Mouse (Mus musculus): ENCODE measurements around the gene Katnbl1. TPM values are rescaled to one million over a fixed set of nuclear protein-coding genes. Genes with fewer than 3 reads are reported as not detected.
A peak's percentile ranks its signal among the peaks of the same experiment; 100 is the strongest.

Katnbl1 gene
- polyA plus RNA-seq, 1 experiment from 2014 or later: 10.7 TPM

- Histone ChIP-seq H3K27ac (ENCODE audit: low read depth) (peak within 1 kb of the TSS; percentile 87), H3K4me2 (ENCODE audit: low read depth, low read length) (peak within 1 kb of the TSS; percentile 90), H3K9ac (replicated peaks) (peak within 1 kb of the TSS; percentile 93), H3K27me3 (ENCODE audit: insufficient read depth, low read length) (no peaks in the 10 kb centered on the region), H3K36me3 (replicated peaks; ENCODE audit: insufficient read depth, low read length) (peaks cover 19% of the 10 kb centered on the region), H3K9me3 (ENCODE audit: low read length) (no peaks in the 10 kb centered on the region), H3K4me1 (ENCODE audit: insufficient read depth) (peaks cover 14% of the 10 kb centered on the region), H3K4me3 (ENCODE audit: low read depth, low read length) (peak within 1 kb of the TSS; percentile 99)
- TF ChIP-seq CTCF (IDR thresholded peaks at IDR 0.05; ENCODE audit: low read depth) (0 out of 2 replicates have a peak, but pooled peaks have one; percentile 7), EP300 (IDR thresholded peaks at IDR 0.05; ENCODE audit: low read depth) (peak; percentile 52)
- ATAC-seq (peak; percentile 90), DNase-seq (peak; percentile 93)
- 2% methylated on average over 46 of the region's 46 CpGs for WGBS (ENCODE audit: insufficient replicate concordance)
These were observed 11.0 kb upstream of the Katnbl1 start, which contains the start of gene Emc4 for GRCm38 (mm10) chr2:112367726-112368673. Emc4 (minus strand) TSS chr2:112368027.

DNA sequence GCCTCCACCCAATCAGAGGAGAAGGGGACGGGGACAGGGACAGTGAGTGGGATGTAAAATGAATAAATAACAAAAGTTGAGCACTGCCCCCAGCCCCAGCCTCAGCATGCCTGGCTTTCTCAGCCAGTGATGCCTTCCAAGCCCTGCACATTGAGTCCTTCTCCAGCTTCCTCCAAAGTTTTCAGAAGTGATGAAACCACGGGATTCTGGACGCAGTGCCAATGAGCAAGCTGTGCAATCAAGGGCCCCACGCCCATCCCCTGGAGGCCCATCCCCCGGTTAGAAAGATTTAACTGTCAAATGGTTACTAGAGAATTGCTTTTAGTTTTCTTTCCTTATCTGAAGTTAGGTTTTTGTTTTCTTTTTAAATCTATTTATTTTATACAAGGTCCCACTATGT is 9.1 kb upstream of the Katnbl1 start:
- 50% methylated on average over 5 of the region's 5 CpGs for WGBS (ENCODE audit: insufficient replicate concordance)
- no peaks in the 10 kb centered on the region for H3K9me3 ChIP-seq (ENCODE audit: low read length)
- H3K36me3 ChIP-seq (replicated peaks; ENCODE audit: insufficient read depth, low read length): 0 out of 2 replicates have a peak, but pooled peaks cover 2% of the 10 kb centered on the region
- TF ChIP-seq EP300 (IDR thresholded peaks at IDR 0.05; ENCODE audit: low read depth) (no peak), CTCF (IDR thresholded peaks at IDR 0.05; ENCODE audit: low read depth) (no peak)
- H3K4me2 ChIP-seq (ENCODE audit: low read depth, low read length): no peak overlapping the region
- no peak for ATAC-seq
- H3K4me3 ChIP-seq (ENCODE audit: low read depth, low read length): no peak overlapping the region
- H3K27me3 ChIP-seq (ENCODE audit: insufficient read depth, low read length): no peaks in the 10 kb centered on the region
- no peak overlapping the region for H3K9ac ChIP-seq (replicated peaks)
- DNase-seq: peak; percentile 22
- peaks cover 14% of the 10 kb centered on the region for H3K4me1 ChIP-seq (ENCODE audit: insufficient read depth)
- no peak overlapping the region for H3K27ac ChIP-seq (ENCODE audit: low read depth)

DNA sequence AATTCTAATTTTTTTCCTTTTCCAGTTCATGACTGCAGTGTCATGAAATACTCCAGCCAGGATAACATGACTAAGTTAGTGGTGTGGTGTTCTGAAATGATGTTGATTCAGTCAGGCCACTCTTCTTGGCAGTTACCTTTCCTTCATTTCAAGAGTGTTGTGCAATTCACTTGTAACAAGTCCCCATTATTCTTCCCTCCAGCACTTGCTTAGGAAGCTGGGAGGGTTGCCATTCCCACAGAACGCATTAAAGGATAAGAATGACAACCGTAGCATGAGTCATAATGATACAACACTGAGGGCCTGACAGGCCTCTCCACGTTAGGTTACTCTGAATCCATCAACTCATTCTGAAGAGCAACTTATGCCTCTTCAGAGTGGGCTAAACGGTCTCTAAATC is 5.9 kb upstream of the Katnbl1 start:
- TF ChIP-seq CTCF (IDR thresholded peaks at IDR 0.05; ENCODE audit: low read depth): no peak
- TF ChIP-seq EP300 (IDR thresholded peaks at IDR 0.05; ENCODE audit: low read depth): no peak
- ATAC-seq: no peak

GRCm38 (mm10) chr2:112374610-112375009 is 4.4 kb upstream of the Katnbl1 start:
- DNase-seq (no peak), ATAC-seq (no peak)
- 26% methylated on average over 5 of the region's 5 CpGs for WGBS (ENCODE audit: insufficient replicate concordance)
- Histone ChIP-seq H3K4me2 (ENCODE audit: low read depth, low read length) (no peak overlapping the region), H3K36me3 (replicated peaks; ENCODE audit: insufficient read depth, low read length) (no peaks in the 10 kb centered on the region), H3K9ac (replicated peaks) (no peak overlapping the region), H3K4me3 (ENCODE audit: low read depth, low read length) (no peak overlapping the region), H3K4me1 (ENCODE audit: insufficient read depth) (no peaks in the 10 kb centered on the region), H3K9me3 (ENCODE audit: low read length) (no peaks in the 10 kb centered on the region), H3K27ac (ENCODE audit: low read depth) (no peak overlapping the region), H3K27me3 (ENCODE audit: insufficient read depth, low read length) (no peaks in the 10 kb centered on the region)
- TF ChIP-seq EP300 (IDR thresholded peaks at IDR 0.05; ENCODE audit: low read depth) (no peak), CTCF (IDR thresholded peaks at IDR 0.05; ENCODE audit: low read depth) (no peak)

More for the DNA sequence above, 5.9 kb upstream of the Katnbl1 start:
- Histone ChIP-seq H3K36me3 (replicated peaks; ENCODE audit: insufficient read depth, low read length) (no peaks in the 10 kb centered on the region), H3K4me1 (ENCODE audit: insufficient read depth) (0 out of 2 replicates have a peak, but pooled peaks cover 2% of the 10 kb centered on the region), H3K27ac (ENCODE audit: low read depth) (no peak overlapping the region), H3K9ac (replicated peaks) (no peak overlapping the region), H3K4me3 (ENCODE audit: low read depth, low read length) (no peak overlapping the region), H3K9me3 (ENCODE audit: low read length) (no peaks in the 10 kb centered on the region), H3K4me2 (ENCODE audit: low read depth, low read length) (no peak overlapping the region), H3K27me3 (ENCODE audit: insufficient read depth, low read length) (no peaks in the 10 kb centered on the region)
- no peak for DNase-seq
- 62% methylated on average over 4 of the region's 4 CpGs for WGBS (ENCODE audit: insufficient replicate concordance)

- Histone ChIP-seq H3K4me1 (ENCODE audit: insufficient read depth) (peaks cover 17% of the 10 kb centered on the region), H3K4me2 (ENCODE audit: low read depth, low read length) (peak overlapping the region; percentile 77), H3K9me3 (ENCODE audit: low read length) (no peaks in the 10 kb centered on the region), H3K9ac (replicated peaks) (peak overlapping the region; percentile 96), H3K4me3 (ENCODE audit: low read depth, low read length) (peak overlapping the region; percentile 96), H3K27me3 (ENCODE audit: insufficient read depth, low read length) (no peaks in the 10 kb centered on the region), H3K27ac (ENCODE audit: low read depth) (peak overlapping the region; percentile 84; the same call in 1 of the 2 replicates), H3K36me3 (replicated peaks; ENCODE audit: insufficient read depth, low read length) (no peaks in the 10 kb centered on the region)
- ATAC-seq (no peak), DNase-seq (no peak)
- TF ChIP-seq CTCF (IDR thresholded peaks at IDR 0.05; ENCODE audit: low read depth) (no peak), EP300 (IDR thresholded peaks at IDR 0.05; ENCODE audit: low read depth) (no peak)
- WGBS (ENCODE audit: insufficient replicate concordance): 29% methylated on average over 8 of the region's 8 CpGs
These were observed 1.1 kb downstream of the Katnbl1 start for GRCm38 (mm10) chr2:112380131-112380530.

GRCm38 (mm10) chr2:112381219-112381618 is 2.2 kb downstream of the Katnbl1 start:
- Histone ChIP-seq H3K36me3 (replicated peaks; ENCODE audit: insufficient read depth, low read length) (no peaks in the 10 kb centered on the region), H3K4me2 (ENCODE audit: low read depth, low read length) (no peak overlapping the region), H3K27me3 (ENCODE audit: insufficient read depth, low read length) (no peaks in the 10 kb centered on the region), H3K9ac (replicated peaks) (no peak overlapping the region; the same call in 1 of the 2 replicates), H3K9me3 (ENCODE audit: low read length) (no peaks in the 10 kb centered on the region), H3K27ac (ENCODE audit: low read depth) (no peak overlapping the region), H3K4me1 (ENCODE audit: insufficient read depth) (peaks cover 17% of the 10 kb centered on the region), H3K4me3 (ENCODE audit: low read depth, low read length) (no peak overlapping the region)
- 89% methylated on average over 1 of the region's 1 CpGs for WGBS (ENCODE audit: insufficient replicate concordance)
- no peak for DNase-seq
- ATAC-seq: no peak
- no peak for TF ChIP-seq CTCF (IDR thresholded peaks at IDR 0.05; ENCODE audit: low read depth)
- TF ChIP-seq EP300 (IDR thresholded peaks at IDR 0.05; ENCODE audit: low read depth): no peak

All from liver, postnatal 0 days (tissue).